Mouse (Mus musculus) bone marrow, adult 2 months (tissue): ENCODE results near the gene Lrmda.

Source experiments
- CTCF ChIP-seq: fragments of 200-500 bp; IDR thresholded peaks from 2 replicates; pipeline ENCODE4 v1.5.1; 2011; ENCODE audit warnings: low read length, control low read depth; ENCODE audit not compliant: control insufficient read depth, insufficient read depth
- POLR2A ChIP-seq: fragments of 200-500 bp; IDR thresholded peaks from 2 replicates; pipeline ENCODE4 v1.6.1; 2011; ENCODE audit warnings: low read depth, mild to moderate bottlenecking, control low read depth, low read length, borderline replicate concordance; ENCODE audit not compliant: control insufficient read depth

GRCm38 (mm10) chr14:22630361-22630867 is 610.9 kb downstream of the Lrmda start:
- no peak for TF ChIP-seq CTCF
- TF ChIP-seq POLR2A: no peak
